Comparison of ENCODE assay signal across 8 mouse cellular contexts in the genomic region with DNA sequence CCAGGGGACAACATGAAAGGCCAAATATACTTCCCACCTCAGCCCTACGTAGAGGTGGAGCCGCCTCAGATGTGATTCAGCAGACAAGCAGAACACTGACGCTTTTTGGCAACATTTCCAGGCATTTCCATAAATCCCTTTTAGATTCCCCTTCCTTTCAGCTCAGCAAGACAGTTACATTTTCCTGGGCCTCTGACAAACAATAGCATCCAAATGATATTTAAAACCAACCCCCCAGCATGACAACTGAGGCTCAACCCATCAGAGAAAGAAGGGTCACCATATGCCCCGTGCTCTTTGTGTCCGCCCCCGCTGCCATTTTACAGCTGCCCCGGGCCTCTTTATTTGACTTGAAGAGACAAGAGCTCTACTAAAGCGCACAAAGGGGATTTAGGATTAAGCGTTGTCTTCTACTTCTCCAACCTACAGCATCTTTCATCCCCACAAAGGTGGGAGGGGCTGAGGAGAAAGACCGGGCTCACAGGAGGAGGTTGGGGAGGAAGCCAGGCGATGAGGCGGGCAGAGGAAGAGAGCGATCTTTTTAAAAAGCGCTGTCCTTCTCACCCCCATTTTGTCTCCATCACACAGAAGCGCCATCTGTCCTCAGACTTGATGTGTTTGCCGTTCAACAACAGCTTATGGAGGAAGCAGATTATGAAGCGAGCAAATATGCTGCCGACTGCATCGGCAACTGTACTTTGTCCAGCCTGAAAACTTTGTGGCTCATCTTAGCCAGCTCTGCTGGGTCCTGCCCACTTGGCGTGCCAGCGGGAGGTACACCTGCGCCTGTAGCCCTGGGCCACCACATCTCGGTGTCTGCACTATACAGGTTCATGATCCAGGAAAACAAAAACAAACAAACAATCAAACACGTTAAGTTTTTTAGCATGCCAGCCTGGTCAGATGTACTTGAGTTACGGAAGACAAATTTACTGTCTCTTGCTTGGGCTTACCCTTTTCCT. TPM values are rescaled to one million over a fixed set of nuclear protein-coding genes. Genes with fewer than 3 reads are reported as not detected.
DNase-seq lines count a peak whose midpoint lies in the region; ATAC-seq and TF ChIP-seq lines count a peak whose summit lies in the region.

No protein-coding gene starts in this region.

- peak; percentile 41 for DNase-seq in lung, embryonic 14.5 days
- DNase-seq in lung, postnatal 36 days: no peak
- DNase-seq in layer of hippocampus, adult 8-10 months (ENCODE audit: low spot score in 2 of 2): peak; percentile 34 to 45
- DNase-seq in neural tube, embryonic 10.5 days (ENCODE audit: extremely low spot score, low spot score): peak; percentile 51
- no peak for DNase-seq in urinary bladder, postnatal 14 days (ENCODE audit: low spot score)
- DNase-seq in heart, postnatal 14 days: no peak

- H3K9ac ChIP-seq in lung, embryonic 14.5 days: no peak overlapping the region; the same call in 1 of the 2 replicates
- 0 out of 2 replicates have a peak overlapping the region, but pooled peaks have one; percentile 5 for H3K9ac ChIP-seq in embryonic facial prominence, embryonic 12.5 days

- no peaks in the 10 kb centered on the region for H3K4me1 ChIP-seq in lung, embryonic 14.5 days (ENCODE audit: insufficient read depth)
- peaks cover 7% of the 10 kb centered on the region; the same call in 1 of the 2 replicates for H3K4me1 ChIP-seq in embryonic facial prominence, embryonic 12.5 days

- intact Hi-C loops in heart, postnatal 14 days (cut with DNase I): no loop called here

- ATAC-seq in lung, embryonic 14.5 days (ENCODE audit: insufficient read depth): no peak
- ATAC-seq in embryonic facial prominence, embryonic 12.5 days (ENCODE audit: insufficient number of reproducible peaks, insufficient read depth, low FRiP score, low TSS enrichment): no peak
- no peak for ATAC-seq in monocyte, adult 5-6 weeks (replicated peaks; ENCODE audit: insufficient number of reproducible peaks, low FRiP score, low TSS enrichment, poor library complexity, severe bottlenecking)

- H3K4me3 ChIP-seq in lung, embryonic 14.5 days (ENCODE audit: low read depth, low read length): no peak overlapping the region
- peak overlapping the region; percentile 14; the same call in 1 of the 2 replicates for H3K4me3 ChIP-seq in embryonic facial prominence, embryonic 12.5 days

- no peaks in the 10 kb centered on the region for H3K36me3 ChIP-seq in lung, embryonic 14.5 days (ENCODE audit: insufficient read depth)
- no peaks in the 10 kb centered on the region for H3K36me3 ChIP-seq in embryonic facial prominence, embryonic 12.5 days

- peak overlapping the region; percentile 27 for H3K4me2 ChIP-seq in lung, embryonic 14.5 days
- peak overlapping the region; percentile 44 for H3K4me2 ChIP-seq in embryonic facial prominence, embryonic 12.5 days (replicated peaks)

- TF ChIP-seq CTCF in lung, embryonic 14.5 days (IDR thresholded peaks at IDR 0.05; ENCODE audit: low read depth): no peak

- no peaks in the 10 kb centered on the region for H3K27me3 ChIP-seq in lung, embryonic 14.5 days (ENCODE audit: insufficient read depth, low read length)
- H3K27me3 ChIP-seq in embryonic facial prominence, embryonic 12.5 days: no peaks in the 10 kb centered on the region

- no peaks in the 10 kb centered on the region for H3K9me3 ChIP-seq in lung, embryonic 14.5 days (ENCODE audit: low read depth, low read length)
- H3K9me3 ChIP-seq in embryonic facial prominence, embryonic 12.5 days: no peaks in the 10 kb centered on the region

- no peak overlapping the region for H3K27ac ChIP-seq in lung, embryonic 14.5 days (ENCODE audit: low read depth)
- no peak overlapping the region for H3K27ac ChIP-seq in embryonic facial prominence, embryonic 12.5 days

- 46% methylated on average over 25 of the region's 25 CpGs for whole genome bisulfite sequencing in lung, embryonic 14.5 days
- WGBS in embryonic facial prominence, embryonic 12.5 days: 34% methylated on average over 25 of the region's 25 CpGs

RNA-seq across cellular contexts. Expression of a gene that starts 53.7 kb away (rescaled TPM):
- polyA plus RNA-seq in lung, embryonic 14.5 days (2014; fragmentation: Nextera tagmentation; extraction: Ambion mirVana): 180 and 188 TPM in 2 replicates
- polyA plus RNA-seq in embryonic facial prominence, embryonic 12.5 days (2016; fragmentation: Nextera tagmentation; extraction: Ambion mirVana): 179 and 184 TPM in 2 replicates
- 1 to 10 TPM; 4.6 to 7.6 (median 6.1) TPM for total RNA-seq in layer of hippocampus, adult 8-10 months (2022)
- total RNA-seq in monocyte, adult 5-6 weeks (2017): 0.38 to 2.7 TPM (median 1.6 TPM) in 3 replicates
- 1 to 10 TPM; 2.9 to 9.4 TPM for total RNA-seq in heart, postnatal 14 days (2021)

Comparison
In these comparisons a context has a peak if more than half of its experiments do, and no peak if none do; other contexts are left out.
1. DNase-seq: peak in lung, embryonic 14.5 days (single experiment), layer of hippocampus, adult 8-10 months (2 of 2) and neural tube, embryonic 10.5 days (single experiment); none in lung, postnatal 36 days (single experiment), urinary bladder, postnatal 14 days (single experiment) and heart, postnatal 14 days (0 of 2).